Mouse (Mus musculus): Measurements from ENCODE around the gene Irgm2.
A peak's percentile ranks its signal among the peaks of the same experiment; 100 is the strongest.

DNA sequence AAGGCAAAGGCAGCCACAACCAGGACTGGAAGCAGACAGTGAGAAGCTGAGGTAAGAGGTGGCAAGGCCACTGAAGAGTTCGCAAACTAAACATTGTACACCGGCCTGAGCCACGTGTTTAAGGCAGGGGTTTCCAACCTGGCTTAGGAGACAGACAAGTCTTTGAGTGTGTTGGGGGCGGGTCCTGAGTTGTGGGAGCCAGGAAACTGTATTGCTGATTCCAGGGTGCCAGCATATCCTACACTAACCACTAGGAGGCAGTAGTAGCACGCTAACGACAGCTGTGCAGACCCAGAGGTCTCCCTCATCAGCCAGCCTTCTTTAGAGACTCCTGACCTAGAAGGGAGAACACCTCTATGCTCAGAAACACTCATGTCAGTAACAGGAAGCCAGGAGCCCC, 35.7 kb downstream of the Irgm2 start:
- TF ChIP-seq ZC3H11A (IDR thresholded peaks at IDR 0.05; ENCODE audit: borderline replicate concordance, low read depth, low read length) = peak; percentile 79
- no peak for TF ChIP-seq HCFC1 (IDR thresholded peaks at IDR 0.05; ENCODE audit: borderline replicate concordance, insufficient read depth, low read length)
- no peak for TF ChIP-seq ZNF384 (IDR thresholded peaks at IDR 0.05; ENCODE audit: low read depth, low read length)
- no peak for TF ChIP-seq CHD2 (IDR thresholded peaks at IDR 0.05; ENCODE audit: low read depth, low read length)
- TF ChIP-seq MAFK (IDR thresholded peaks at IDR 0.05; ENCODE audit: insufficient read depth, low read depth, low read length) = no peak
